Mouse (Mus musculus): Measurements from ENCODE around the gene Myo1d.
A peak's percentile ranks its signal among the peaks of the same experiment; 100 is the strongest.
"Not testable (repeated sequence)": the region's sequence is repeated elsewhere in the genome, so short reads cannot be mapped to it uniquely, and the experiment has no call there.

The Myo1d gene

DNA sequence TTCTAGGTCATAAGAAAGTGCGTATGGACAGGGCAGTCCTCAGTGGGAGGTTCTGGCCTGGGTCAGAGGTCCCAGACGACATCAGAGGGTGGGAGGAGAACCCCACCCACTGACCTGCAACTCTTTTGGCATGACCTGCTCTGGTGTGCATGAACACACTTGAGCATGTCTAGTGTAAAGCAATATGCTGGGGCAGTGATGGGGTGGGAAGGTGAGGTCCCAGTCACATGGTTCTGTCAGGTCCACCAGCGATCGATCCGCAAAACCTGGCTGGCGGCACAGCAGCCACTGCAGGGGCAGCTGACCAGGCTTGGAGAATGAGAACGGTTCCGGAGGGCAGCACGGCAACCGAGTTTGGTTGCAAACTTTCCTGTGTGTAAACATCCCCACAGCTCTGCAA, 297.5 kb downstream of the Myo1d start:
- no peak for ATAC-seq (ENCODE audit: low TSS enrichment)

DNA sequence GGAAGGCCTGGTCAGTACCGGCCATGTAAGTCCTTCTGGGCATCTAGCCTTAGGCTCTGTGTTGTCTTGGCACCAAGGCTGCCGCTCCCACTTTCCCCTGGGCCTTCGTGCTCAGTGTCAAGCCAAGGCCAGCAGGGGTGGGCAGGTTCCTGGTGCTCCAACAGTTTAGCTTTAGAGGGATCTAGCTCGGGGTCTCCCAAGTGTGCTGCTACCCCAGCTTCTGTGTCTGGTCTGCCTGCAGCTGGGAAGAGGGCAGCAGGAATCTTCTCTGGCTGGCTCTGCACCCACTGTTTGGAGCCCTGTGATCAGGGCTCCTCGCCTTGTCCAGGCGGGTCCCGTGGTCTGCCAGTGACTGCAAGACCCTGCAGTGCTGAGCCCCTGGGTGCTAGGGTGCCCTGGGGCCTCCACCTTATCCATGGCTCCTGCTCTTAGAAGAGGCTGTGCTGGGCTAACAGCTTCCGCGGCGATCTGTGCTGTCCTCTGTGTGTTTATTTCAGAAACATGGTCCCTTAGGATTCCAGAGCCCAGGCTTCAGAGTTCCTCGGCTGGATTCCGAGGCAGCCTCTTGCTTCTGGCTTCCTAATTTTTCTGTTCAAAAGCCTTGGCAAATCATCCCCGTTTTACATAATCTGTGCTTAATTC, 298.3 kb downstream of the Myo1d start:
- ATAC-seq (ENCODE audit: low TSS enrichment) = no peak

DNA sequence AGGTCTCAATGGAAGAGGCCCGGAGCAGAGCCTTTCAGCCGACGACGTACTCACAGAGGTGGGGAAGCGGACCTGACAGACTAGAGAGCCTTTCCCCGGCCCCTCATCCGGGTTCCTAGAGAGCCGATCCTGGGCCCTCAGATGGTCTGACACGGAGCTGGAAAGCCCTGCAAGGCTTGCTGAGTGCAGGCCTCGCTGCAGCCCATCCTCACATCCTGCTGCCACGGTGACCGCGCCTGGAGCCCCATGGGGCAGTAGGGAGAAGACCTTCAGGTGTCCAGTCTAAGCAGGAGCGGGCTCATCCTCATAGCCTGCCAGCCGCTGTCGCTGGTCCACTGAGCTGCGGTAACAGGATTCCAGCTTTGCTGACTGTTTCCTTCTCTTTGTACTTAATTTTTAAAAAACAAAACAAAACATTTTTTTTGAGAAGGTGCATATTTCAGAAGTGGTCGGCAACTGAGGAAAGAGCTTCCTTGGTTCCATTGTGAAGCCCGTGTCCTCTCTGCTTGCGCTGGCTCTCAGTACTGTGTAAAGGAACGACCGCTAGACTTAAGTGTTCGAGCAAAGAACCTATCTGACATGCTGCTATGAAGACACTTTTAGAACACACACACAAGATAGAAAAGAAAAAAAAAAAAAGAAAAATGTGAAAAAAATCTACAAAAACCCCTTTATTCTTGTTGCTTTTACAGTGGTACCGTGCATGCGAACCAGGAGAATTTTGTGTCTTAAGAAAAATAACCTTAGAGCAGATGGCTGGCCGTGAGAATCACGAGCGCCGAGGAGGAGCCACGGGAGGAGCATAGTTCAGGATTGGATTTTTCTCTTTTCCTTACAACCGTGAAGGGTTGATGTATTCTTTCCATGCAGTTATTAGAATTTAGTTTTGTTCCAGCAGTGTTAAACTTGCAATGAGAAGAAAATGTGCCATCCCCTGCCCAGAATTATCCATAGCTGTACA, 299.6 kb downstream of the Myo1d start:
- no peak for ATAC-seq (ENCODE audit: low TSS enrichment)

DNA sequence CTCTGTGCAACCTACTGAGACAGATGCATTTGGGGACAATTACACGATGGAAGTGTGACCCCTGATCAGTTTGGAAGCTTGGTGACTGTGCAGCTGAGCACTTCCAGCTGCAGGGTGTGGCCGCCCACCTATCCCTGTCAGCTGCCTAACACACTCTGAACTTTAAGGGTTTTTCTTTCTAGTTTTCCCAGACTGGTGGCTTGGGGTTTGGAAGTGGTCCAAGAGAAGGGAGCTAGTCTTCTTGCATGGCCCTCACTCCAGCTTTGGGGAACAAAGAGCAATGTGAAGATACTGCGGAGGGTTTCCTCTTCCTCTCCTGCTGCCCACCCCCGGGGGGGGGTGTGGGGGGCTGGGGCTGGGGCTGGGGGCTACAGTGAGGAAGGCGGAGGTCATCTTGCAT, 300.4 kb downstream of the Myo1d start:
- ATAC-seq (ENCODE audit: low TSS enrichment) = no peak

DNA sequence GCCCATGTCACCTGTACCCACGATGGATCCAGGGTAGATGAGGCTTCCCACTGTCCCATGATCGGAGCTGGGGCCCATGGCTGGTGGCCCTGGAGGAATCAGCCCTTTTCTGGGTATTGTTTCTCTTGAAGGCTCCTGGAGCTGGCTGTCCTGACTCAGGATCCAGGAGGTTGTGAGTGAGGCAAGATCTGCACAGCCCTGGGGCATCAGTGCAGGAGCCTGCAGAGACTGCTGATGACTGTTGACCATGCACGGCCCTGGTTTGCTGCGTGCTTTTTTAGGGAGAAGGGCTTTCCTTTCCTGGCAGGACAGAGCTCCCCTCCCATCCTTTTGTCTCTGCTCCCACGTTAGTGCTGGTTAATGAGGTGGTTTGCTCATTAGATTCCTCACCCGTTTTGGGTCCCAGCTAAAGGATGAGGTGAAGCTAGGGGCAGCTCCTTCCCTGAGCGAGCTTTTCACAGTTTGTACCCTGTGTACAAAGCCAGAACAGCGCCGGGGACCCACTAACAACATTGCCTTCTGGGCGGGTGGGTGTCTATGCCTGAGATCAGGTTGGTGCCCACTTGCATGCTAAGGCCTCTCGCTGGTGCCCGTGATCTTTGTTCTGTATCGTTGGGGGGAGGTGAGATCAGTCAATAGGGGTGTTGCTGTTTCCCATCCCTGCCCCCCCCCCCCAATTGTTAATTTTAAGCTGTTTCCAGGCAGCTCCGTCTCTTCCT, 301.0 kb downstream of the Myo1d start:
- ATAC-seq (ENCODE audit: low TSS enrichment) = no peak

DNA sequence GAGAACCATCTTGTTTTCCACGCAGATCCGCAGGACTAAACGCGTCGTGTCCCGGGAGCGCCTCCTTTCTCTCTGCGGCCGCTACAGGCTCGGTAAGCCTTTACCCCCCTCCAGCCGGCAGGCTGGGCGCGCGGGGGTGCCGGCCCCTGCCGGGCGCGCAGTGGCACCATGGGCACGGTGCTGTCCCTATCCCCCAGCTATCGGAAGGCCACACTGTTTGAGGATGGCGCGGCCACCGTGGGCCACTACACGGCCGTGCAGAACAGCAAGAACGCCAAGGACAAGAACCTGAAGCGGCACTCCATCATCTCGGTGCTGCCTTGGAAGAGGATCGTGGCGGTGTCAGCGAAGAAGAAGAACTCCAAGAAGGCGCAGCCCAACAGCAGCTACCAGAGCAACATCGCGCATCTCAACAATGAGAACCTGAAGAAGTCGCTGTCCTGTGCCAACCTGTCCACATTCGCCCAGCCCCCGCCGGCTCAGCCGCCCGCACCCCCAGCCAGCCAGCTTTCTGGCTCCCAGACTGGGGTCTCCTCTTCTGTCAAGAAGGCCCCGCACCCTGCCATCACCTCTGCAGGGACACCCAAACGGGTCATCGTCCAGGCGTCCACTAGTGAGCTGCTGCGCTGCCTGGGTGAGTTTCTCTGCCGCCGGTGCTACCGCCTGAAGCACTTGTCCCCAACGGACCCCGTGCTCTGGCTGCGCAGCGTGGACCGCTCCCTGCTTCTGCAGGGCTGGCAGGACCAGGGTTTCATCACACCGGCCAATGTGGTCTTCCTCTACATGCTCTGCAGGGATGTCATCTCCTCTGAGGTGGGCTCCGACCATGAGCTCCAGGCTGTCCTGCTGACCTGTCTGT, 302.3 kb downstream of the Myo1d start:
- ATAC-seq (ENCODE audit: low TSS enrichment) = no peak

DNA sequence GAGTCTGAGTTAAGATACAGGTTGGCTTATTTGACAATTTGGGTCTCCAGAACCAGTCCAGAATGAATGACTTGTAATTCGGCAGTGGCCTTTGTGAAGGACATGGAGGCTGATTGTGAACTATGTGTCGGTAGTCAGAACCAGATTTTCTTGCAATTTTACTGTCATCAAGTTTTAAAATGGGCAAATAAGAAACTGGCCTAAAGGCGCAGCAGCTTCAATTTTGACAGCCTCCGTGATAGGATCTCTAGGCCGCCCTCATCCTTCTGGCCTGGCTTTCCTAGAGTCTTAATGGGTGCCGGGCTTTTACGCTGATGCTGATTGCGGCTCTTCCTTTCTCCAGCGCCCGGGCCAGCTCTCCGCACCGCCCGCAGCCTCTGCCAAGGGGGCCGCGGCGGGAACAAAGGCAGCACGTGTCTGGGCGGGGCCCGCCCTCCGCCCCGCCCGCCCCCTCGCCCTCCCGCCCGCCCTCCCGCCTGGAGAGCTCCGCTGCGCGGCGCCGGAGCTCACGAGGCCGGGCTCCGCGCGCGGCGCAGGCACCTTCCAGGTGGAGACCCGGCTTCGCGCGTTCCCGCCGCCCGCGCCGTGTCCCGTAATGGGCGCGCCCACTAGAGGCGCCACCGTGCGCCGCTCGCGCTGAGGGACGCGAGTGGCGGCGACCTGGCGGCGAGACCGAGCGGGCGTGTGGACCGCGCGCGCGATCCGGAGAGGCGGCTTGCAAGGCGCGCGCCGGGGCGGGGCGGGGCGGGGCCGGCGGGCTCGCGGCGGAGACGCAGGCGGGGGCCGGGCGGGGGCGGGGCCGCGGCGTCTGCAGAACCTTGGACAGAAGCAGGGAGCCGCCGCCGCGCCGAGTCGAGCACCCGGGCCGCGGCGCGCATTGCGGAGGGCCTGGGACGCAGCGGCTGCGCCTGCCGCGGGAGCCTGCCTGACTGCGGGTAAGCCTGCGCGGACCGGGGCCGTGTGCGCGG, 303.3 kb downstream of the Myo1d start, which contains the start of gene Cdk5r1:
TSS of gene Cdk5r1 (plus strand) at position 802 of the 968 bp plus-strand sequence.
- ATAC-seq (ENCODE audit: low TSS enrichment) = peak; percentile 44

DNA sequence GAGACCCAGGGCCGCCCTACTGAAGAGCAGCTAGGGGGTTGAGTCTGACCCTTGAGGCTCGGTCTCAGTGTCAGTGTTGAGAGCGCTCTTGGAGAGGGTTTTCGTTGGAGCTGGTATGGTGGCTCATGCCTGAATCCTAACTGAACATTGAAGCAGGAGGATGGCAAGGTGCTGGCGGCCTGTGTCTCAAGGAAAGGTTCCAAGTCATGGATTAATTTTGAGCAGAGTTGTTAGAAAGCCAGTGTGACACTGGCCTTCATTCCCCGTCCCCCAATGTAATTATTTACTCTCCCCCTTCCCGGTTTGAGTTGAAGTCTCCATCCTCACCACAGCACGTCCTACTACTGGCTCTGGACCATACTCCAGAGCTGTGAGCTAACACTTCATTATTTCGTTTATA, 304.3 kb downstream of the Myo1d start:
- ATAC-seq (ENCODE audit: low TSS enrichment) = no peak

DNA sequence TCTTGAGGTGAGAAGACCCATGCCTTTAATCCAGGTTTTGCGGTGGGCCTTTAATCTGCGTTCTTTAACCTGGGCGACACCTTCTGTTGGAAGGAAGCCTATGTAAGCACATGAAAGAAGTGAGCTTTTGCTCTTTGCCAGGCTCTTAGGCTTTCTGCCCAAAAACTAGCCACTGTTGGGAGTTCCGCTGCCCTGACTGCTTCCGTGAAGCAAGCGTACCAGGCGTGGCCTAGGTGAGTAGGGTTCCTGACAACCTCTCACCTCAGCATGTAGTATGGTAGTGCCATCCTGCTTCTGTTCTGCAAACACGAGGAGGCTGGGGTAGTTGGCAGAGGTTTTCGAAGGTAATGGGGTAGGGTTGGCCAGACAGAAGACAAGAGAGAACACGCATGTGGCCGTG, 305.0 kb downstream of the Myo1d start:
- ATAC-seq (ENCODE audit: low TSS enrichment) = no peak

DNA sequence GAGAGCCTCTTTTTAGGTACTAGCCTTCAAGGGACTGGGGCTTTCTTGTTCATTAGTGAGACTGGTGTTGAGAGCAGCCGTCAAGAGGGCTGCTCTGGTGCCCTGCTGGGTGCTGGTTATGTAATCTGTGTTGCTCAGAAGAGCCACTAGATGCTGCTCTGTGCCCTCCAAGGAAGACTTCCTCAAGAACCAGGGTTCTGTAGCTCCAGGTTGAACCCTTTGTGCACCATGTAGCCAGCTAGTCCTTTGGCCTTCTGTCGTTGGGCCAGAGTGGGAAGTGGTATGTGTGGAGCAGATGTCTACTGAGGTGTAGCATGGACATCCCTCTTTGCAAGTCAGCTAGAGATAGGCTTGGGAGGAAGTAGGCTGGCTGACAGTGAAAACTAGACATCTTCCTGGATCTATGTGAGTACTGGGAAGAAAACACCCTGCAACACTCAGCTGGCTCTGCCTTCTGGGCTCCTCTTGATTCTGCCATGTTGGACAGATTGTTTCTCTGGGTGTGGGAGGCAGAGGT, 305.6 kb downstream of the Myo1d start:
- peak; percentile 42 for ATAC-seq (ENCODE audit: low TSS enrichment)

DNA sequence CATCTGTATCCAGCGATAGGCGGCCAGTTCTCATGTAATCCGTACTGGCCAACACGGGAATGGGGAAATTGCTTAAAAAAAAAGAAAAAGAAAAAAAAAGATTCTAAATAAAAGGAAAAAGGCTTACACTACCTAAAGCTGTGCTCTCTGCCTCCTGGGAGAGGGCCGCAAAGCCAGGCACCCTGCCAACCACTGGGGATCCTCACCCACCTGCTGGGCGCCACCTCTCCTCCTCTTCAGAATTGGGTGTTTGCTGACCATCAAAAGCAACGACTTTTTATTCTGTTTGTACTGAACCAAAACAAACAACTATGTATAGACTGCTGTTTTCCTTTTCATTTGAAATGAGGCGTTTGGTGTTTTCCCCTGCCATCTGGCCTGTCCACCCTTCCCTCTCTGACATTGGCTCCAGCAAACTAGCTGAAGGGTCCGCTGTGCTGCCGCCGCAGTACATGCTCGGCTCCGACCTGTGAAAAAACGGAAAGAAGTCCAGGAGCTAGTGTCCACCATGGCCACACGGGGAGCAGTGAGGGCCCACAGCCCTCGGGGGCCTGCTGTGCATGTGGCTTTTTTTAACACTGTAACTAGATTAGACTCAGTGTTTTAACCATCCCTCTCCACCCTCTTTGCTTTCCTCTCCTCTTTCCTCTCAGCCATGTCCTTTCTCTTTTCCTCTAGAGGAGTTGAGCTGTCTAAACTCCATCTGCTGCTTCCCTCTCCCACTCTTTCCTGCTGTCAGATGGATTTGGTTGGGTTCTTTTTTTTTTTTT, 307.8 kb downstream of the Myo1d start:
- peak; percentile 39; the same call in 1 of the 2 replicates for ATAC-seq (ENCODE audit: low TSS enrichment)

DNA sequence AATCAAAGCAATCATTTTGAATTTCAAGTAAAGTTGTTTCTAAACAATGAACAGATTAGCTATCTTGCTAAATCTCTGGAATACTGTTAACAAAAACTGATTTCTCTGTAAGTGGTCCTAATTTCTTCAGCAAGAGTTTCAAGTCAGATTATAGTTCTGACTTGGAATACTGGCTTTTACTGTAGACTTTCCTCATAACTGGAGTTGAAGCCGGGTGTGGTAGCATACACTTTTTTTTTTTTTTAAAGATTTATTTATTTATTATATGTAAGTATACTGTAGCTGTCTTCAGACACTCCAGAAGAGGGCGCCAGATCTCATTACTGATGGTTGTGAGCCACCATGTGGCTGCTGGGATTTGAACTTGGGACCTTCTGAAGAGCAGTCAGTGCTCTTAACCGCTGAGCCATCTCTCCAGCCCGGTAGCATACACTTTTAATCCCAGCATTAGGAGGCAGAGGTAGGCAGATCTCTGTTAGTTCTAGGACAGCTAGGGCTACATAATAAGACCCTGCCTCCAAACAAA, 316.2 kb downstream of the Myo1d start:
- ATAC-seq (ENCODE audit: low TSS enrichment) = not testable (repeated sequence)

DNA sequence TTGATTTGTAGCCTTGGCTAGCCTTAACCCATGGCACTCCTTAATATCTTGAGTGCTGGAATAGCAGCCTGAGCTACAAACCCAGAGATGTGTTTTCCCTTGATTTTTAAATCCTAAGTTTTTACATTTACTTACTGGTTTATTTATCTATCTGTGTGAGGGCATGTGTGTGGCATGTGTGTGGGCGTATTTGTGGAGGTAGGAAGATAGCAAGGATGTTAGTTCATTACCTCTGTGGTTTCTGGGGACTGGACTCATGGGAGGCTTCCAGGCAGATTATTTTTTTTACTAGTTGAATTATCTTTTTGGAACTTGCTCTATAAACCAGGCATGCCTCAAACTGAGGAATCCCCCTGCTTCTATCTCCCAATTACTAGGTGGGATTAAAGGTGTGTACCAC, 326.6 kb downstream of the Myo1d start:
- no peak for ATAC-seq (ENCODE audit: low TSS enrichment)

DNA sequence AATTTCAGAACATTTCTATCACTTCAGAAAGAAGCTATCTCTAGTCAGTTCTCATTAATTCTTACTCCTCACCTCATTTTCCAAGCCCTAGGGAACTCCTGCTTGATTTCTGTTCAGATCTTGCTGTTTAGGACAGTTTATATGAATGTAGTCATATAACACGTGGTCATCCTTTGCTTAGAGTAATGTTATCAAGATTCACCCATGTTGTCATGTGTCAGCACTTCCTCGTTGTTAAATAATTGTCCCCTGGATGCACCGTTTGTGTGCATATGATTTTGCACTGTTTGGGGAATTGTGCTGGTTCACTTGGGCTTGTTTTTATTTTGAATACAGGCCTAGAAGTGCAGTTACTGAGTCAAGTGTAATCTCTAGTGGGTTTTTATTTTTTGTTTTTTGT, 327.6 kb downstream of the Myo1d start:
- no peak for ATAC-seq (ENCODE audit: low TSS enrichment)

DNA sequence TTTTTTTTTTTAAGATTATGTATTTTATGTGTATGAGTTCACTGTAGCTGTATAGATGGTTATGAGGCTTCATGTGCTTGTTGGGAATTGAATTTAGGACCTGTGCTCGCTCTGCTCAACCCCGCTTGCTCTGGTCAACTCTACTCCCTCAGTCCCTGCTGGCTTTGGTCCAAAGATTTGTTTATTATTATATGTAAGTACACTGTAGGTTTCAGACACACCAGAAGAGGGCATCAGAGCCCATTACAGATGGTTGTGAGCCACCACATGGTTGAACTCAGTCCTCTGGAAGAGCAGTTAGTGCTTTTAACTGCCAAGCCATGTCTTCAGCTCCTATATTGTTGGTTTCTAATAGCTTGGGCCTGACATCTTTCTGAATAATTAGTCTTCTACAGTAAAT, 330.0 kb downstream of the Myo1d start:
- no peak for ATAC-seq (ENCODE audit: low TSS enrichment)

DNA sequence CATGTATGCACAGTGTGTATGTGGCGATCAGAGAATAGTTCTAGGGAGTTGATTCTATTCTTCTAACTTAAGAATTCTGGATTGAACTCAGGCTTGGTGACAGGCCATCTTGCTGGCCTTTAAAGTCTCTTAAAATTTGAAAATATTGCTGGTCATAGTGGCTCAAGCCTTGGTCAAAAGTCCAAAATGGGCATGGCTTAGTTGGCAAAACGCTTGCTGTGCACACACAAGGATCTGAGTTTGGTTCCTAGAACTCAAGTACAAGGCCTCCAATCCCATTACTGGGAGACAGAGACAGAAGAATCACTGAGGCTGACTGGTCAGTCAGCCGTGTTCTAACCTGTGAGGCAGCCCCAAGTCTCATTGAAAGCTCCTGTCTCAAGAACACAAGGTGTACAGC, 332.9 kb downstream of the Myo1d start:
- ATAC-seq (ENCODE audit: low TSS enrichment) = no peak
